Mouse (Mus musculus) intestine, embryonic 15.5 days (tissue): ENCODE data around the gene Tfam. TPM values are rescaled to one million over a fixed set of nuclear protein-coding genes. Genes with fewer than 3 reads are reported as not detected.

Experiments
- ATAC-seq: fragments of 200-750 bp; cut with Nextera tagmentation; 2 replicates; pipeline ENCODE4 v1.8.0; 2017; ENCODE audit warnings: moderate TSS enrichment, moderate library complexity
- H3K27ac ChIP-seq: fragments of 300-500 bp; sonication (generic); 2 replicates; pipeline ENCODE4 v1.5.1; 2015; ENCODE audit warnings: mild to moderate bottlenecking, inconsistent platforms
- H3K27me3 ChIP-seq: fragments of 300-500 bp; sonication (generic); replicated peaks from 2 replicates; pipeline ENCODE4 v1.6.1; 2015; ENCODE audit warnings: inconsistent platforms
- H3K36me3 ChIP-seq: fragments of 300-500 bp; sonication (generic); 2 replicates; pipeline ENCODE4 v1.6.1; 2015; ENCODE audit warnings: inconsistent platforms
- H3K4me1 ChIP-seq: fragments of 300-500 bp; sonication (generic); replicated peaks from 2 replicates; pipeline ENCODE4 v1.6.1; 2015; ENCODE audit warnings: inconsistent platforms
- H3K4me2 ChIP-seq: fragments of 300-500 bp; sonication (generic); replicated peaks from 2 replicates; pipeline ENCODE4 v1.6.1; 2015; ENCODE audit warnings: mild to moderate bottlenecking, inconsistent platforms
- H3K4me3 ChIP-seq: fragments of 300-500 bp; sonication (generic); replicated peaks from 2 replicates; pipeline ENCODE4 v1.5.1; 2015; ENCODE audit warnings: inconsistent platforms
- H3K9ac ChIP-seq: fragments of 300-500 bp; sonication (generic); 2 replicates; pipeline ENCODE4 v1.6.1; 2015; ENCODE audit warnings: inconsistent platforms
- H3K9me3 ChIP-seq: fragments of 300-500 bp; sonication (generic); 2 replicates; pipeline ENCODE4 v1.6.1; 2016; ENCODE audit warnings: inconsistent platforms
- WGBS: fragments of 180-500 bp; shearing (Covaris S2); methylation state at CpG from one replicate; pipeline ENCODE4 v1.1.7; 2015; 5-methylcytosine and 5-hydroxymethylcytosine counted together
- polyA plus RNA-seq: library from polyadenylated mRNA; unstranded; fragments of >200 nt; fragmentation: Nextera tagmentation; extraction: Ambion mirVana; gene quantifications from 2 replicates; pipeline ENCODE4 v1.2.1, GENCODE M21; 2015

The Tfam gene
- polyA plus RNA-seq, 1 experiment from 2014 or later: 93.6 TPM

DNA sequence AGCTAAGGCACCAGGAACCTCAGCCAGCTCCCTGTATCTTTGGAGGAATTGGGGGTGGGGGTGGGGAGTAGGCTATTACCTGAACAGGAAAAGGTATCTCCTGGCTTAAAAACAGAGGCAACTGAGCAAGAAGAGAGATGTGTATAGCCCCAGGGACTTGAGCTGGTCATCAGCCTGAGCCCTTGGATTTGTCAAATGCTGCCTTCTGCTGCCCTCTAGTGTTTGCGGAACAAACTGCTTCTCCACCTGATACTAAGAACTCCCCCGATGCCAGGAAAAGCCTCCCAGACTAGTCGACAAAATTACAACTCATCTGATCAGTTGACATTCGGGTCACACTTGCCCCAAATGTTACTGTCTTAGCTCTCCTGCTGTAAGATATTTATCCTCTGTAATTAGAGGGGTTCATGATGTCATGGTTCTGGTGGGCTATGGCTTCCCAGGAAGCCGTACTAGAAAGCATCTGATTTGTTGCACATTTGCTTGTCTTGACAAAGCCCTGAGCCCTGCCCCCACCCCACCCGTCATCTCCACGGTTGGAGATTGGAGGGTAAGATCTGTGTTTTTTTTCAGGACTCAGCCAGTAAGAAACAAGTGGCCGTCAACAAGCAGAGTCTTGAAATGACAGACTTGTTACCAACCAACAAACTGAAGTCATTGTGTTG, 19.7 kb downstream of the Tfam start:
- H3K4me2 ChIP-seq: no peak overlapping the region
- H3K9me3 ChIP-seq: no peaks in the 10 kb centered on the region
- no peak overlapping the region for H3K4me3 ChIP-seq
- no peaks in the 10 kb centered on the region for H3K27me3 ChIP-seq
- 16% methylated on average over 8 of the region's 8 CpGs for WGBS
- H3K4me1 ChIP-seq: no peaks in the 10 kb centered on the region
- H3K36me3 ChIP-seq: no peaks in the 10 kb centered on the region; the same call in 1 of the 2 replicates
- no peak overlapping the region for H3K9ac ChIP-seq
- ATAC-seq: peak; percentile 76
- H3K27ac ChIP-seq: no peak overlapping the region

DNA sequence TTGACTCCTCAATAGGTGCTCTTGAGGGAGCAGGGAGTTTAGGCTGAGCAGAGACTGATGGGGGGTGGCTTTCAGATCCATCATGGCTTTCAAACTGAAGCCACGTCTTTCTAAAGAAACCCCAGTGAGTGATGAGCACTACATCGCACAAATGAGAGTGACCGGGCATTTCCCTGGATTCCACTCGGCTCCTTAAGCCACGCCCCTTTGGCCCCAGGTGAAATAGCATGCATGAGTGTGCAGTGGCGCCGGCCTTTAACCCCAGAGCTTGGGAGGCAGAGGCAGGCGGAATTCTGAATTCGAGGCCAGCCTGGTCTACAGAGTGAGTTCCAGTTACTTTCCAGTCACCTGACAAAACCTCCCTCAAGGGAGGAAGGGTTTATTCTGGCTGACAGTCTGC, 22.1 kb downstream of the Tfam start:
- ATAC-seq: no peak
- Histone ChIP-seq H3K27ac (no peak overlapping the region), H3K4me3 (no peak overlapping the region), H3K36me3 (no peaks in the 10 kb centered on the region), H3K9ac (no peak overlapping the region), H3K9me3 (no peaks in the 10 kb centered on the region), H3K4me2 (no peak overlapping the region), H3K27me3 (no peaks in the 10 kb centered on the region), H3K4me1 (no peaks in the 10 kb centered on the region)
- WGBS: 78% methylated on average over 9 of the region's 9 CpGs

DNA sequence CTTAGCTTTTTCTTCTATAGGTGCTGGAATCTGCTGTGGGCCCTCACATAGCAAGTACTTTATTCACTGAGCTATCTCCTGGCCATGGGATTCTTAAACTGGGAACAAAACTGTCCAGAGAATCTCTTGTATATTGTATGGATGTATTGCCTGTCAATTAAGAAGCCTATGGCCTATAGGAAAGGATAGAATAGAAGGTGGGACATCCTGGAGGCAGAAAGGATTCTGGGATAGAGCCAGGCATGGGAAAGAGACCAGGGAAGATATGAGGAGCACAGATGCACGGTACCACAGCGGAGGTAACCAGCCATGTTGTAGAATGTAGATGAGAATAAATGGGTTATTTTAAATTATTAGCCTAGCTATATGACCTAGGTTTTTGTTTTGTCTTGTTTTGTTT, 36.6 kb downstream of the Tfam start:
- H3K36me3 ChIP-seq: no peaks in the 10 kb centered on the region
- H3K27ac ChIP-seq: no peak overlapping the region
- H3K9me3 ChIP-seq: no peaks in the 10 kb centered on the region
- H3K4me2 ChIP-seq: no peak overlapping the region
- no peaks in the 10 kb centered on the region for H3K4me1 ChIP-seq
- 78% methylated on average over 2 of the region's 2 CpGs for WGBS
- H3K9ac ChIP-seq: no peak overlapping the region
- no peak overlapping the region for H3K4me3 ChIP-seq
- H3K27me3 ChIP-seq: no peaks in the 10 kb centered on the region
- no peak for ATAC-seq

DNA sequence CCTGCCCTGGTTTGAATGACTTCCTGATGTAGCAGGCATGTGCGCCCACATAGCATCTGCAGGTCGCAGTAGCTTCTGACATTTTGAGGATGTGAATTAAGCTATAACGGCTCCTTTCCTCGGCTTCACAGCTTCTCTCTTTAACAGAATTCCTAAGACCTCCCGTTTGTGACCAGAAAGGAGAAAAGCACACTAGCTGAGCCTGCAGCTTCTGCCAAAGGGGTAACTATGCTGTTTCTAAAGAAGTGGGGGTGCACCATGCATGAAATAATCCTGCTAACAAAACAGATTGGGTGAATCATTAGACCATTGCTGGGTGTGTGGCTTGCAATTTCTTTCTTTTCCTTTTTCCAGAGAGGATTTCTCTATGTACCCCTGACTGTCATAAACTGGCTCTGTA, 37.1 kb downstream of the Tfam start:
- Histone ChIP-seq H3K4me3 (no peak overlapping the region), H3K27ac (no peak overlapping the region), H3K9ac (no peak overlapping the region), H3K36me3 (no peaks in the 10 kb centered on the region), H3K27me3 (no peaks in the 10 kb centered on the region), H3K9me3 (no peaks in the 10 kb centered on the region), H3K4me2 (no peak overlapping the region), H3K4me1 (no peaks in the 10 kb centered on the region)
- 68% methylated on average over 5 of the region's 5 CpGs for WGBS
- no peak for ATAC-seq

DNA sequence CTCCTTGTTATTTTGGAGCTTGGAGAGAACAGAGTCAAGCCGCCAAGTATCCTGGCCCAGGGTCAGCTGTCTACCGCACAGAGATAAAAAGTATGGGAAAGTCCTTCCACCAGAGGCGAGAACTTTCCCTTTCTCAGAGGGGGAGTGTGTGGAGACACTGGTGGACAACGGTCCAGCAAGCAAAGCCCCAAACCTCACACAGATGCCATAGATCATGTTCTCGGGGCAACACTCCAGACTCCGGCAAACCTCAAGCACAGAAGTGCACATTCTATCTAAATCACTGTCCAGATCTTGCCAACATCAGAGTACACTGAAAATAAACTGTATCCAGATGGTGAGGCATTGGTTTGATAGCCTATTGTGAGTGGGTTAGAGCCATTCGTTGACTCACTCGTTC, 39.4 kb downstream of the Tfam start:
- no peak overlapping the region for H3K9ac ChIP-seq
- no peak for ATAC-seq
- no peak overlapping the region for H3K4me2 ChIP-seq
- no peak overlapping the region for H3K27ac ChIP-seq
- no peaks in the 10 kb centered on the region for H3K36me3 ChIP-seq
- no peak overlapping the region for H3K4me3 ChIP-seq
- no peaks in the 10 kb centered on the region for H3K27me3 ChIP-seq
- H3K4me1 ChIP-seq: no peaks in the 10 kb centered on the region; the same call in 1 of the 2 replicates
- no peaks in the 10 kb centered on the region for H3K9me3 ChIP-seq
- whole genome bisulfite sequencing: 70% methylated on average over 8 of the region's 8 CpGs

DNA sequence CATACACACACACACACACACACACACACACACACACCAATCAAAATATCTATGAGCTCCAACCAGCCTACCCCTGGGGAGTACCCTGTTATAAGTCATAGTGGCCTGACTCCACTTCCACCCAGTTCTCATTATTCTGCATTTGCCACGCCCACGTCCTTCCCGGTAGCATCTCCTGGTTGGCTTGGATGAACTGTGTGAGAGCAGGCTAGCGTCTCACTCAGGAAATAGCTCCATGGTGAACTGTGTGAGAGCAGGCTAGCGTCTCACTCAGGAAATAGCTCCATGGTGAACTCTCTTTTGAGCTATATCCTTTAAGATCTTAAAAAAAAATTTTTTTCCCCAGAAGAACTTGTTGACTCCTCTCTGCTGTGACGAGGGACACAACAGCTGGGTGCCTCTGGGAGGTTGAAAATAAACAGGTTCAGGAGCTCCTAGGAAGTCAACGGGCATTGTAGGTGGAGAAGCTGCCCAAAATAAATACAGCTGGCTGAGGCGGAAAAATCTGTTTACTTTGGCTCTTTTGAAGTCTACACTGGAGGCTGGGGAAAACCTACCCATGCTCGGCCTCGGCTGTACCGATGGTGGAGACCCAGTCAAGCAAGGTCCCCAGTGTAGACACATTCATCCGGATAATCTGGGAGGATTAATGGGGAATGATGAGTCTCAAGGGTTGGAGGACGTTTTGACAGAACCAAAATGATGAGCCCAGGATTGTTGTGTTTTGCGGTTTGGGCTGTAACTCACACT, 40.9 kb downstream of the Tfam start:
- H3K9ac ChIP-seq: no peak overlapping the region
- ATAC-seq: peak; percentile 36; the same call in 1 of the 2 replicates
- 35% methylated on average over 14 of the region's 14 CpGs for WGBS
- H3K4me1 ChIP-seq: no peaks in the 10 kb centered on the region; the same call in 1 of the 2 replicates
- H3K9me3 ChIP-seq: no peaks in the 10 kb centered on the region
- H3K4me2 ChIP-seq: no peak overlapping the region
- H3K27me3 ChIP-seq: no peaks in the 10 kb centered on the region
- H3K4me3 ChIP-seq: no peak overlapping the region
- 0 out of 2 replicates have a peak overlapping the region, but pooled peaks have one; percentile 24 for H3K27ac ChIP-seq
- H3K36me3 ChIP-seq: no peaks in the 10 kb centered on the region

DNA sequence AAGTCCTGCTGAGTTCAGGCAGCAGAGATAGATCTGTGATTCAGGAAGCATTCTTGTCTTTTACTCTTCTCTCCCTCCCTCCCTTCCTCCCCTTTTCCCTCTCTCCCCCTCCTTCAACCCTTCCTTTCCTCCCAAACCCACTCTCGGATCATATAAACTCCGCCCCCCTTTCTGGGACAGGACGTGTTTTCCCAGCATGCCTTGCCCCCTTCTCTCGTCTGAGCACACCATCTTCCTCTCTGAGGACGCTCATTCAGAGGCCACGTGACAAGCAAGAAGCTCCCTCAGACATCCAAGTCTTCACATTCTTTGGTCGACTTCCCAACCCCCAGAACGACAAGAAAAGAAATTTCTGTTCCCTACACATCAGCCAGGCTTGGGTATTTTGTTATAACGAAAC, 42.6 kb downstream of the Tfam start:
- WGBS: 46% methylated on average over 9 of the region's 9 CpGs
- Histone ChIP-seq H3K4me2 (no peak overlapping the region), H3K9me3 (no peaks in the 10 kb centered on the region), H3K4me1 (no peaks in the 10 kb centered on the region; the same call in 1 of the 2 replicates), H3K27me3 (no peaks in the 10 kb centered on the region), H3K9ac (no peak overlapping the region), H3K4me3 (no peak overlapping the region), H3K36me3 (no peaks in the 10 kb centered on the region), H3K27ac (no peak overlapping the region)
- ATAC-seq: peak; percentile 41; the same call in 1 of the 2 replicates

DNA sequence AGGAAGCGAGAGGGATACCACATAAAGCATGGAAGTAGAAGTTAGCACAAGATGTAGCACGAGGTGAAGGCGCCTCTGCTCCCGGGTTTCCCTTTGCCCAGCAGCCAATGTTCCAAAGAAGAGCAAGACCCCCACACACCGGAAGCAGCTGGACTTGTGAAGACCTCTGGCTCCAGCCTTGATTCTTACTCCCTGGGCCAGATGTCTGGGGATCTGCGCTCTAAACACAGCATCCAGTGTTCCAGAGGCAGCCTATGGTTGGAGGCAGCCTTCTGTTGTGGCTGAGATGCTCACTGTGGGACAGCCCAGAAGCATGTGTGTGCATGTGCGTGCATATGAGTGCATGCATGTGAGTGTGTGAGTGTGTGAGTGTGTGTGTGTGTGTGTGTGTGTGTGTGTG, 43.4 kb downstream of the Tfam start:
- whole genome bisulfite sequencing: 79% methylated on average over 7 of the region's 7 CpGs
- no peaks in the 10 kb centered on the region for H3K9me3 ChIP-seq
- ATAC-seq: no peak
- no peak overlapping the region for H3K4me3 ChIP-seq
- H3K4me1 ChIP-seq: no peaks in the 10 kb centered on the region; the same call in 1 of the 2 replicates
- H3K27me3 ChIP-seq: no peaks in the 10 kb centered on the region
- H3K9ac ChIP-seq: no peak overlapping the region
- H3K4me2 ChIP-seq: no peak overlapping the region
- no peak overlapping the region for H3K27ac ChIP-seq
- no peaks in the 10 kb centered on the region for H3K36me3 ChIP-seq

DNA sequence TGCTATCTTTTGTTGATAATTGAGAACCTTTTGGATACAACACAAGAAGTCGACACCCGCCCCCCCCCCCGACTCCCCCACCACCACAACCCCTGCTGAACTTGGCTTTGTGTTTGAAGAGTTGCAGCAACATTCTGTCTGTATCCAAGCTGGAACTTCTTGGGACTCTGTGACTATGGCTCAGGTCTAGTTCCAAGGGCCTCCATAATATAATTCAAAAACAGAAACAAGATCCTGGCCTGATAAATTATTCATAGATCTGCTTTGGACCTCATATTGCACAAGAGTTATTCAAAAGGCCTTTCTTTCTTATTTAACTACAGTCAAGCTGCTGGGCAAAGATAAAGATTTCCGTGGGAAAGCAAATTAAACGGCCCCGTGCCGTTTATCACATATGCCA, 44.8 kb downstream of the Tfam start:
- 0 out of 2 replicates have a peak overlapping the region, but pooled peaks have one; percentile 2 for H3K27ac ChIP-seq
- H3K27me3 ChIP-seq: no peaks in the 10 kb centered on the region
- H3K4me1 ChIP-seq: no peaks in the 10 kb centered on the region; the same call in 1 of the 2 replicates
- no peak overlapping the region for H3K9ac ChIP-seq
- no peaks in the 10 kb centered on the region for H3K36me3 ChIP-seq
- no peaks in the 10 kb centered on the region for H3K9me3 ChIP-seq
- ATAC-seq: no peak; the same call in 1 of the 2 replicates
- H3K4me3 ChIP-seq: no peak overlapping the region
- no peak overlapping the region for H3K4me2 ChIP-seq
- WGBS: 58% methylated on average over 7 of the region's 7 CpGs

DNA sequence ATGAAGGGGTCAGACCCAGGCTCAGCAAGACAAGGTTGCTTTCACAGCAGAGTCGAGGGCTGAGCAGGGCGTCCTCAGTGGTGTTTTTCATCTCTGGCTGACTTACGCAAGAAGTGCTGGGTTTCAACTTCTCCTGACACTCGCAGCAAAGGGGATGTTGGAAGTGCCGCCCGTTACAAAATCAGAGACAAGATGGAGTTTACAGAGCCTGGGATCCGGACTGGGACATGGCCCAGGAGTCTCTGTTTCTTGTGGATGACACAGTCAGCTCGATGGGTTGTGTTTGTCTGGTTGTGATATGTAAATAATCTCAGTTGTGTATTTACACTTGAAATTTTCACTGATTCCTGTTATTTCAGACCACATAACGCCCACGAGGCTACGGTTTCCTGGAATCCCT, 45.2 kb downstream of the Tfam start:
- no peak overlapping the region for H3K9ac ChIP-seq
- H3K27me3 ChIP-seq: no peaks in the 10 kb centered on the region
- no peak overlapping the region for H3K4me2 ChIP-seq
- no peak for ATAC-seq
- no peaks in the 10 kb centered on the region for H3K9me3 ChIP-seq
- H3K36me3 ChIP-seq: no peaks in the 10 kb centered on the region
- WGBS: 55% methylated on average over 11 of the region's 11 CpGs
- H3K4me3 ChIP-seq: no peak overlapping the region
- H3K27ac ChIP-seq: 0 out of 2 replicates have a peak overlapping the region, but pooled peaks have one; percentile 2
- H3K4me1 ChIP-seq: no peaks in the 10 kb centered on the region; the same call in 1 of the 2 replicates

DNA sequence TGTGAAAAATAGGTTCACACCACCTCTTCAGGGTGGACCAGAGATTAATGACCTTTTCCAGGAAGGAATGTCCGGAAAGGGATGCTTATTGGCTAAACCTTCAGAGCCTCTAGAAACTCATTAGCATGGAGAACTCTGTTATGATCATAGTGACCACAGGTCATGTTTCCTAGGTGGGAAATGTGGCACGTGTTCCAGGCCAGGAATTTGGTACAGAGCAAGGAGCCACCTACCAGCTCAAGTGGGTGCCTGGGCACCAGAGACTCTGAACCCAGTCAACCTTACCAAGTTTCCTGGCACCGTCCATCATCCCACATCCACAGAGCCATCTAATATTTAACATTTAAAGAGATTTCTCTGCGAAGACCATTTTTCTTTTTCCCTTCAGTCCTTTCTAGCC, 49.4 kb downstream of the Tfam start:
- Histone ChIP-seq H3K4me3 (no peak overlapping the region), H3K36me3 (no peaks in the 10 kb centered on the region), H3K9me3 (no peaks in the 10 kb centered on the region), H3K27ac (no peak overlapping the region), H3K4me1 (no peaks in the 10 kb centered on the region), H3K4me2 (no peak overlapping the region), H3K27me3 (no peaks in the 10 kb centered on the region), H3K9ac (no peak overlapping the region)
- no peak for ATAC-seq
- 80% methylated on average over 4 of the region's 4 CpGs for WGBS

DNA sequence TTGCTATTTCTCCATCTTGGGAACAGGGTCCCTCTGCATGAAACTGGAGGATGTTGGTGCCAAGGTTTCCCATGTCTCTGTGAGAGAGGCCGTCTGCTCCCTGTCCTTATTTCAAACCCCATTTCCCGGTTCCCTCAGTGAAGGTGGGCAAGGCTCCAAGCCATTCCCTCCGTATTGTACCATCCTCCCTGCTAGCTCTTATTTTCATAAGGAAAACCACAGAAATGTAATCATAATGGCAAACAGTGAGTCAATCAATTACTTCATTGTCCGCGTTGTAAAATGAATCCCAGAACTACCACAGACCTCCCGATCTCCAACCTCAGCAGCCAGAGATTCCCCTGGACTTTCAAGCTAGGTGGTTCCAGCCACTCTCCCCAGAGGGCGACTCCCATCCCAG, 53.0 kb downstream of the Tfam start:
- H3K27me3 ChIP-seq: no peaks in the 10 kb centered on the region
- H3K4me1 ChIP-seq: no peaks in the 10 kb centered on the region
- no peak overlapping the region for H3K9ac ChIP-seq
- no peaks in the 10 kb centered on the region for H3K36me3 ChIP-seq
- no peak overlapping the region for H3K4me2 ChIP-seq
- ATAC-seq: no peak
- H3K9me3 ChIP-seq: no peaks in the 10 kb centered on the region
- no peak overlapping the region for H3K27ac ChIP-seq
- H3K4me3 ChIP-seq: no peak overlapping the region
- 74% methylated on average over 7 of the region's 7 CpGs for WGBS
